Mouse (Mus musculus) naive thymus-derived CD4-positive, alpha-beta T cell, adult 5 months (primary cell): ENCODE measurements around the gene Nono. TPM values are rescaled to one million over a fixed set of nuclear protein-coding genes. Genes with fewer than 3 reads are reported as not detected.

ENCODE experiments used
- polyA plus RNA-seq: library from polyadenylated mRNA; unstranded; fragments of 100-300 nt; shearing (Covaris generic); gene quantifications from one replicate; pipeline ENCODE4 v1.2.1, GENCODE M21; 2017

The Nono gene
- 251 TPM for polyA plus RNA-seq

DNA sequence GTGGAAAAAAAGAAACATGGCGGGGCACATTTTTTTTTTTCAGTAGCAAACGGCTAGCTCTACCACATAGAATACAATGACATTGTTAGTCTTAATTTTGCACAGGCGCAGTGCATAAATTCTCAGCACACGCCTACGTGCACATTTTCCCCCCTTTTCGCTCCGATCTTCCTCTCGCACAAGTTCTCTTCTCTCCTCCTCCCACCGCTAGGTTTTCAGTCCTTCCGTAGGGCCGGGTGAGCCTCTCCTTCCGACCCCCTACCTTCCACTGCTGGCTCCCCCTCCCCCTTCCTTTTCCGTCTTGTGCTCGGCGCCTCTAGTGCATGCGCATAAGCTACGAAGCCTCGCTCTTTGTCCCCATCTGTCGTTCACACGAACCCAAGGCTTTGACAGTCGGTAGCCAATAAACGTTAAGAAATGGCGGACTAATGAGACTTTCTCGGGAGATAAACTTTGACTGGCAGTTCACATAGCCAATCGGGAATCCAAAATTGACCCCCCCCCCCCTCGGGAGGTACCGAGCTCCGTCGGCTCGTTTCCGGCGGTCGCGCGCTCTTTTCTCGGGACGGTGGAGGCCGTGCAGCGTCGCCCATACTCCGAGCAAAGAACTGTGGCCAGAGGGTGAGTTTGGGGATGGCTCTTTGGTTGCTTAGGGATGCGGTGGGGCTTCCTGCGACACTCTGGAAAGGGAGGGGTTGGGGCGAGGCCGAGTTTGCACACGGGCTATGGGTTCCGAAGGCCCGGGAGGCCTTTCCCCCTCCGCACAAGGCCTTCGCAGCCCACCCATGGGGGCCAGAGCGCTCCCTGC is at the start of gene Nono:
Nono (plus strand) TSS at position 177 of the 808 bp plus-strand sequence.

DNA sequence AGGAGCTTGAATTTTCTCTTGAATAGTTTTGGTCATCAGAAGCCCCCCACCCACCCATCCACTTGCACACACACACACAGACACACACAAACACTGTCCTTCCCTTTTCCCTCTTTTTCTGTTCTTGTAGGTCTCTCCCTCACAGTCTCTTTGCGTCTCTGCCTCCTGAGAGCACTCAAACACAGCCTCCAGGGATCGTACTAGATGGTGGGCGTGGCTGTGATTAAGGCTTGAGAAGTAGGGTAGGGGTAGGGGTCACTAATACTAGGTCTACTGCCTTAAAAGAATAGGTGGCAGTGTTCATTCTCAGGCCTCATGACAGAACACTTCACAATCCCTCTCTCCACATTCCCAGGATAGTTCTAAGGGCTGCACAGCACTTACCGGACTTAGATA is 8.4 kb upstream of the Nono start, which contains the start of gene Zmym3:
Zmym3 (minus strand) TSS at position 150 of the 396 bp plus-strand sequence.

DNA sequence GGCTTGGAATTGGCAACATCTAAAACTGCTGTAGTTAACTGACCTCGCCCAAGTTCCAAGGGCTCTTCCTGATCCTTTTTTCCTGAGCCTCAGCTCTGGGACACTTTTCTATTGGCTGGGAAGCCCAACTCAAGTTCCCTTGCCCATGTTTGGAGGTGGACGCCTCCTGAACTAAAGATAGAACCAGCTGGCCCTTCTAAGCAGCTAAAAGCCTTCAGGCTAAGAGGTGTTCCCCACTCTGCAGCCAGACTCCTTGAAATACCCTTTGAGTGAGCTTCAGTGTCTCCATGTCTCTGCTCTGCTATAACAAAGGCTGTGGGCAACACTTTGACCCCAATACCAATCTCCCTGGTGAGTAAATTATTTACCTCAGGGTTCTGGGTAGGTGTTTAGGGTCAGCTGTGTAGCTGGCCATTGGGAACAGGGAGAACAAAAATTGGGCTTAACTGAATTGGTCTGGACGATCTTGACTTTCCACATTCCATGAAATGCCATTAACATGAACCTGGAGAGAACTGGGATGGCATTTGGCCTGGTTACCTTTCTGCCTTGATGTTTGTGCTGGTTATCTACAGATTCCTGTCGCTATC is 19.9 kb downstream of the Nono start, which contains the start of gene Itgb1bp2:
Itgb1bp2 (plus strand) TSS at position 203 of the 590 bp plus-strand sequence.

Other genes with a start within 250 kb of the Nono start
- 50.5 TPM for gene Snx12, start 206.8 kb upstream of the Nono start, polyA plus RNA-seq
- gene Foxo4, start 174.8 kb upstream of the Nono start, polyA plus RNA-seq = 2.2 TPM
- gene Gm614, start 165.3 kb upstream of the Nono start, polyA plus RNA-seq = 7.5 TPM
- 1,237 TPM for gene Il2rg, start 161.1 kb upstream of the Nono start, polyA plus RNA-seq
- not detected for gene Gm20489, start 160.3 kb upstream of the Nono start, polyA plus RNA-seq
- gene Med12, start 155.3 kb upstream of the Nono start, polyA plus RNA-seq = 83.5 TPM
- not detected for gene Nlgn3, start 130.2 kb upstream of the Nono start, polyA plus RNA-seq
- gene Gjb1, start 52.9 kb upstream of the Nono start, polyA plus RNA-seq = not detected
- 9.5 TPM for gene Zmym3, start 8.5 kb upstream of the Nono start, polyA plus RNA-seq
- gene Itgb1bp2, start 19.8 kb downstream of the Nono start, polyA plus RNA-seq = not detected
- gene Taf1, start 103.4 kb downstream of the Nono start, polyA plus RNA-seq = 25.9 TPM
- gene Ogt, start 210.7 kb downstream of the Nono start, polyA plus RNA-seq = 180 TPM